Mouse (Mus musculus) layer of hippocampus, adult 8-10 months (tissue): Measurements from ENCODE around the gene Ppfibp1. TPM values are rescaled to one million over a fixed set of nuclear protein-coding genes. Genes with fewer than 3 reads are reported as not detected.

Experiments used
- total RNA-seq, 4 experiments: library from RNA; stranded (reverse); gene quantifications; 2 replicates each; pipeline ENCODE4 v1.2.4; 2022

The Ppfibp1 gene
- total RNA-seq, 4 experiments from 2014 or later: 40.8 to 45.2 (median 41.9) TPM

Other genes with a start within 250 kb of the Ppfibp1 start
- 10 to 100 TPM; 40.5 to 52.6 (median 45.3) TPM for gene Med21, start 245.9 kb upstream of the Ppfibp1 start, total RNA-seq
- 10 to 100 TPM; 37.8 to 44.7 (median 42.7) TPM for gene Tm7sf3, start 245.7 kb upstream of the Ppfibp1 start, total RNA-seq
- 10 to 100 TPM; 23.6 to 29.2 (median 24.9) TPM for gene Stk38l, start 163.5 kb upstream of the Ppfibp1 start, total RNA-seq
- 10 to 100 TPM in 2 of 4 experiments, 1 to 10 TPM in 2; 8.9 to 16.6 (median 11.0) TPM for gene Arntl2, start 92.4 kb upstream of the Ppfibp1 start, total RNA-seq
- gene Smco2, start 38.4 kb upstream of the Ppfibp1 start, total RNA-seq: not detected
- not detected for gene 1700034J05Rik, start 65.9 kb downstream of the Ppfibp1 start, total RNA-seq
- gene Rep15, start 144.1 kb downstream of the Ppfibp1 start, total RNA-seq: 1 to 10 TPM in 3 of 4 experiments, under 1 TPM in 1; 0.91 to 2.2 (median 1.4) TPM
- 10 to 100 TPM; 42.8 to 52.5 (median 45.9) TPM for gene Mrps35, start 154.3 kb downstream of the Ppfibp1 start, total RNA-seq
- gene Mansc4, start 198.5 kb downstream of the Ppfibp1 start, total RNA-seq: under 1 TPM in 1 of 4 experiments, not detected in 3; 0.34 TPM
- gene Klhl42, start 202.9 kb downstream of the Ppfibp1 start, total RNA-seq: 10 to 100 TPM; 18.3 to 24.1 (median 21.6) TPM